ENCODE assay signal across 33 mouse cellular contexts in the genomic region with DNA sequence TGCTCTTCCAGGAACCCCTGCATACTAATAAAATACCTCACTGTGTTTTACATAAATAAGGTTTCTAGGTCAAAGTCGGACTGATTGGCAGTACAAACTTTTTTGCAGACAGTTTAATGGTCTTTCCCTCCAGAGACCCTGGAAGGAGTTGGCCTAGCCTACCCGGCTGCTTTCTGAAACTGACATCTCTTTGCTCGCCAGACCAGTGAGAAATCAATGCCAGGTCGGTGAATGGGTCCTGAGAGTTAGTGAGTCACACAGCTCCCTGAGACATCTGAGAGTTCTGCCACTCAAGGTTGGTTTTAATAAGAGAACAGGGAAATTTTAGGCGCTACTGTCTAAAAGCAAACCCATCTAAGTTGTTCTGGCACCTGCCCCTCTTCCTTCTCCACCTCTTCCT. TPM values are rescaled to one million over a fixed set of nuclear protein-coding genes. Genes with fewer than 3 reads are reported as not detected.
A peak's percentile ranks its signal among the peaks of the same experiment; 100 is the strongest.
DNase-seq lines count a peak whose midpoint lies in the region; ATAC-seq and TF ChIP-seq lines count a peak whose summit lies in the region.
"Had no signal": no experiment of that assay in that cellular context is flagged by ENCODE, and none has a peak within 500 bp of the region (broad histone marks: within the 10 kb centered on the region; RNA-seq: fewer than 3 reads in every experiment).

No protein-coding gene starts in this region.

- ATAC-seq in heart, embryonic 12.5 days (ENCODE audit: insufficient number of reproducible peaks, low FRiP score): no peak
- no peak for ATAC-seq in stomach, embryonic 16.5 days (ENCODE audit: insufficient read depth, low FRiP score)
- ATAC-seq: CD4-positive, CD25-positive, alpha-beta regulatory T cell, adult 4 months; forebrain, embryonic 15.5 days; inflammation-experienced regulatory T-cells, adult 6 months had no signal

- no peak overlapping the region for H3K27ac ChIP-seq in heart, embryonic 12.5 days (ENCODE audit: poor library complexity, severe bottlenecking)
- peak overlapping the region; percentile 1; the same call in 1 of the 2 replicates for H3K27ac ChIP-seq in stomach, embryonic 16.5 days (ENCODE audit: low read length)
- no peak overlapping the region for H3K27ac ChIP-seq in forebrain, embryonic 10.5 days
- H3K27ac ChIP-seq: forebrain, embryonic 15.5 days; gastrocnemius, adult 2 months; heart, adult 2 months; heart, embryonic 13.5 days; hindbrain, embryonic 14.5 days; left cerebral cortex, adult 2 months; limb, embryonic 13.5 days; stomach, embryonic 15.5 days had no signal

- H3K4me3 ChIP-seq in heart, embryonic 12.5 days: no peak overlapping the region
- no peak overlapping the region for H3K4me3 ChIP-seq in stomach, embryonic 16.5 days (replicated peaks; ENCODE audit: low read length)
- no peak overlapping the region for H3K4me3 ChIP-seq in lung, adult 2 months (replicated peaks; ENCODE audit: extremely low read depth, low read depth, low read length)
- no peak overlapping the region for H3K4me3 ChIP-seq in forebrain, embryonic 10.5 days
- H3K4me3 ChIP-seq: forebrain, embryonic 15.5 days; gastrocnemius, adult 2 months; heart, adult 2 months; heart, embryonic 13.5 days; left cerebral cortex, adult 2 months; limb, embryonic 13.5 days; megakaryocyte, embryonic 14.5 days; stomach, embryonic 15.5 days had no signal

- no peak overlapping the region for H3K9ac ChIP-seq in heart, embryonic 12.5 days
- no peak overlapping the region for H3K9ac ChIP-seq in stomach, embryonic 16.5 days (ENCODE audit: low read length)
- H3K9ac ChIP-seq: forebrain, embryonic 15.5 days; heart, embryonic 13.5 days; hindbrain, embryonic 14.5 days; limb, embryonic 13.5 days; stomach, embryonic 15.5 days had no signal

- DNase-seq in heart, adult 11 months: peak; percentile 74
- DNase-seq in Muller cell, postnatal 12 days (ENCODE audit: inconsistent ontology term): peak; percentile 48
- DNase-seq in adrenal gland, postnatal 14 days: peak; percentile 40
- no peak for DNase-seq in lung, adult 2 months
- no peak for DNase-seq in forebrain, embryonic 10.5 days (ENCODE audit: extremely low spot score, low spot score)
- no peak for DNase-seq in left cerebral cortex, postnatal 36 days (ENCODE audit: low spot score in 2 of 2)
- DNase-seq: cerebellum, adult 8-10 months; cerebellum, postnatal 36 days; gastrocnemius, adult 2 months; gastrocnemius, postnatal 36 days; heart, adult 2 months; heart, postnatal 10 days; kidney, adult 8-10 months; kidney, postnatal 14 days; layer of hippocampus, adult 9-11 months; lung, postnatal 36 days; midbrain, embryonic 14.5 days; right cerebral cortex, postnatal 14 days; thymus, adult 18-20 months; thymus, postnatal 25 days had no signal

- intact Hi-C loops in left cerebral cortex, postnatal 36 days (cut with DNase I): no loop called here

- TF ChIP-seq POLR2A in lung, adult 2 months (IDR thresholded peaks at IDR 0.05; ENCODE audit: borderline replicate concordance, extremely low read depth, low read depth, low read length): no peak

- H3K4me1 ChIP-seq in heart, embryonic 12.5 days (replicated peaks): no peaks in the 10 kb centered on the region
- no peaks in the 10 kb centered on the region for H3K4me1 ChIP-seq in stomach, embryonic 16.5 days (ENCODE audit: control insufficient read depth, insufficient read depth, low read length)
- H3K4me1 ChIP-seq in lung, adult 2 months (ENCODE audit: control insufficient read depth, insufficient read depth, low read length): peaks cover 3% of the 10 kb centered on the region; the same call in 1 of the 2 replicates
- peaks cover 5% of the 10 kb centered on the region for H3K4me1 ChIP-seq in forebrain, embryonic 10.5 days
- H3K4me1 ChIP-seq: forebrain, embryonic 15.5 days; heart, embryonic 13.5 days; megakaryocyte, embryonic 14.5 days; stomach, embryonic 15.5 days had no signal

- no peaks in the 10 kb centered on the region for H3K36me3 ChIP-seq in heart, embryonic 12.5 days
- H3K36me3 ChIP-seq in stomach, embryonic 16.5 days (ENCODE audit: control insufficient read depth, insufficient read depth, low read length): no peaks in the 10 kb centered on the region
- H3K36me3 ChIP-seq in forebrain, embryonic 10.5 days (replicated peaks): no peaks in the 10 kb centered on the region
- H3K36me3 ChIP-seq: forebrain, embryonic 15.5 days; heart, embryonic 13.5 days; limb, embryonic 13.5 days; stomach, embryonic 15.5 days had no signal

- no peak overlapping the region for H3K4me2 ChIP-seq in heart, embryonic 12.5 days
- H3K4me2 ChIP-seq in stomach, embryonic 16.5 days (ENCODE audit: low read depth, low read length): no peak overlapping the region
- H3K4me2 ChIP-seq: forebrain, embryonic 15.5 days; heart, embryonic 13.5 days; hindbrain, embryonic 14.5 days; limb, embryonic 13.5 days; liver, embryonic 11.5 days; stomach, embryonic 15.5 days had no signal

- H3K27me3 ChIP-seq in heart, embryonic 12.5 days (replicated peaks): no peaks in the 10 kb centered on the region
- H3K27me3 ChIP-seq in stomach, embryonic 16.5 days (ENCODE audit: control insufficient read depth, insufficient read depth, low read length): no peaks in the 10 kb centered on the region
- no peaks in the 10 kb centered on the region for H3K27me3 ChIP-seq in forebrain, embryonic 10.5 days (ENCODE audit: poor library complexity, severe bottlenecking)
- H3K27me3 ChIP-seq: forebrain, embryonic 15.5 days; heart, embryonic 13.5 days; limb, embryonic 13.5 days; megakaryocyte, embryonic 14.5 days; stomach, embryonic 15.5 days had no signal

- WGBS in heart, embryonic 12.5 days: 77% methylated on average over 5 of the region's 5 CpGs
- WGBS in stomach, embryonic 16.5 days: 59% methylated on average over 5 of the region's 5 CpGs
- 56% methylated on average over 5 of the region's 5 CpGs for WGBS in lung, adult 2 months
- WGBS in forebrain, embryonic 10.5 days: 79% methylated on average over 5 of the region's 5 CpGs

- no peak for TF ChIP-seq CTCF in lung, adult 2 months (IDR thresholded peaks at IDR 0.05; ENCODE audit: insufficient read depth, low read length)

- H3K9me3 ChIP-seq in heart, embryonic 12.5 days (replicated peaks): no peaks in the 10 kb centered on the region
- H3K9me3 ChIP-seq in stomach, embryonic 16.5 days (replicated peaks; ENCODE audit: control insufficient read depth, low read length): no peaks in the 10 kb centered on the region
- no peaks in the 10 kb centered on the region for H3K9me3 ChIP-seq in forebrain, embryonic 10.5 days
- H3K9me3 ChIP-seq: forebrain, embryonic 15.5 days; heart, embryonic 13.5 days; limb, embryonic 13.5 days; megakaryocyte, embryonic 14.5 days; stomach, embryonic 15.5 days had no signal

RNA-seq across cellular contexts. Expression of a gene that starts 49.1 kb away (rescaled TPM):
- polyA plus RNA-seq in heart, embryonic 12.5 days (2016; fragmentation: Nextera tagmentation; extraction: Ambion mirVana): 0.49 and 0.79 TPM in 2 replicates
- 49.5 and 50.5 TPM in 2 replicates for total RNA-seq in adrenal gland, postnatal 14 days (2021)
- 13.7 and 14.3 TPM in 2 replicates for polyA plus RNA-seq in stomach, embryonic 16.5 days (2015; fragmentation: Nextera tagmentation; extraction: Ambion mirVana)
- polyA plus RNA-seq in lung, adult 2 months (2012; rRNA removed): 15.2 and 16.5 TPM in 2 replicates
- 2.6 and 3.5 TPM in 2 replicates for polyA plus RNA-seq in forebrain, embryonic 10.5 days (2016; fragmentation: Nextera tagmentation; extraction: Ambion mirVana)
- under 1 TPM; 0.16 to 0.30 TPM for total RNA-seq in left cerebral cortex, postnatal 36 days (2021)
- total RNA-seq: monocyte, adult 5-6 weeks had no signal

Comparison
In these comparisons a context has a peak if more than half of its experiments do, and no peak if none do; other contexts are left out.
1. DNase-seq: peak in heart, adult 11 months (single experiment), Muller cell, postnatal 12 days (single experiment) and adrenal gland, postnatal 14 days (single experiment); none in lung, adult 2 months (single experiment), forebrain, embryonic 10.5 days (single experiment) and left cerebral cortex, postnatal 36 days (0 of 2).